Mouse (Mus musculus): ENCODE data around the gene Afap1. TPM values are rescaled to one million over a fixed set of nuclear protein-coding genes. Genes with fewer than 3 reads are reported as not detected.

Afap1 gene
- 82.8 and 86.5 TPM in 2 replicates for polyA plus RNA-seq (2015; fragmentation: Nextera tagmentation; extraction: Ambion mirVana)

DNA sequence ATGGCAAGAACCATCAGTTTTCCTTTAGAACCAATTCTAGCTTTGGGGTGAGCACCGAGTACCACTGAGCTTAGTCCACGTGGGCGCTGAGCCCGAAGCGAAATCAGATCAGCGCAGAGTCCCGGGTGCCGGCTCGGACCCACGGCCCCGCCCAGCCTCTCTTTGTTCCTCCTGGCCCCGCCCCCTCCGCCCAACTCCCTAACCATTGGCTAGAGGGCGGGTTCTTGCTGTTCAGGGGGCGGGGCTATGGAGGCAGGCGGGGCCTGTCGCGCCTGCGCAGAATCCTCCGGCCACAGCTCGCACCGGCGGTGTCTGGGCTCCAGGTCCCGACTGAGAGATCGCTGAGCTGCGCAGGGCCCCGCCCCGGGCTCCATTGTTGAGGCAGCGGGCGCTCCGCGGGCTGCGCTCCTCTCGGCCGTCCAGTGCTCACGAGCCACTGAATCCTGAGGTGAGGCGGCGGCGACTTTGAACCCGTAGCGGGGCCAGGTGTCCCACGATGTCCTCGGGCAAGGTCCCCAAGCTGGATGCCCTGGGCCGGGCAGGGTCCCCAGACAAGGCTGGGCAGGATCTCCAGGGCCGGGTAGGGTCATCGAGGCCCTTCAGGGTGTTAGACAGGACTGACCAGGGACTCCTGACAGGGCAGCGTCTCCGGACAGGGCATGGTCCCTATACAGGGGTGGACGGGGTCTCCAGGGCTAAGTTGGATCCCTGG lies at the start of gene Afap1:
TSS of gene Afap1 (plus strand) at position 227 of the 712 bp plus-strand sequence.
- peaks cover 46% of the 10 kb centered on the region for H3K4me1 ChIP-seq (replicated peaks)
- peak; percentile 94 for ATAC-seq (ENCODE audit: low FRiP score)
- no peaks in the 10 kb centered on the region for H3K9me3 ChIP-seq
- H3K27ac ChIP-seq: peak within 1 kb of the TSS; percentile 92
- under 1% methylated on average over 49 of the region's 49 CpGs for WGBS
- H3K27me3 ChIP-seq: no peaks in the 10 kb centered on the region
- H3K9ac ChIP-seq: peak within 1 kb of the TSS; percentile 99
- peak within 1 kb of the TSS; percentile 97 for H3K4me3 ChIP-seq
- H3K36me3 ChIP-seq: no peaks in the 10 kb centered on the region
- H3K4me2 ChIP-seq: peak within 1 kb of the TSS; percentile 83

DNA sequence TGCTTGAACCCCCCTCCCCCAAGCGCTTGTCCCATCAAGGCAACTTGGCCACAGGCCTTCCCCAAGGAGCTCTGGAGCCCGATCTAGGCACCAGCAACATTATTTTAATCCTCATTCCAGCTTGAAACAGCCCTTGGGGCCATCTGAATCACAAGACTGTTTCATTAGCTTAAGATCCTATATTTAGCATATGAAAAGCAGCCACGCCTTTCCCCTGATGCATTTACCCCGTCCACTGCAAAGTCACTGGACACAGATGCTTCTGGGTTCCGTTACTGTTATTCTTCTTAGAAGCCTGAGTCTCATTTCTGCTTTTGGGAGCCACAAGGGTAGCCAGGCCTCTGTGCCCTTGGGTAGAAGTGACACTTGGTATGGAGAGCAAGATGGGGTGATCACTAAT lies 41.6 kb upstream of the Afap1 start:
- H3K4me2 ChIP-seq: no peak overlapping the region
- H3K27ac ChIP-seq: no peak overlapping the region
- ATAC-seq (ENCODE audit: low FRiP score): no peak
- H3K36me3 ChIP-seq: no peaks in the 10 kb centered on the region
- no peaks in the 10 kb centered on the region for H3K9me3 ChIP-seq
- peak overlapping the region; percentile 14; the same call in 1 of the 2 replicates for H3K9ac ChIP-seq
- H3K27me3 ChIP-seq: 0 out of 2 replicates have a peak, but pooled peaks cover 3% of the 10 kb centered on the region
- peaks cover 17% of the 10 kb centered on the region for H3K4me1 ChIP-seq (replicated peaks)
- 42% methylated on average over 5 of the region's 5 CpGs for WGBS
- no peak overlapping the region for H3K4me3 ChIP-seq

DNA sequence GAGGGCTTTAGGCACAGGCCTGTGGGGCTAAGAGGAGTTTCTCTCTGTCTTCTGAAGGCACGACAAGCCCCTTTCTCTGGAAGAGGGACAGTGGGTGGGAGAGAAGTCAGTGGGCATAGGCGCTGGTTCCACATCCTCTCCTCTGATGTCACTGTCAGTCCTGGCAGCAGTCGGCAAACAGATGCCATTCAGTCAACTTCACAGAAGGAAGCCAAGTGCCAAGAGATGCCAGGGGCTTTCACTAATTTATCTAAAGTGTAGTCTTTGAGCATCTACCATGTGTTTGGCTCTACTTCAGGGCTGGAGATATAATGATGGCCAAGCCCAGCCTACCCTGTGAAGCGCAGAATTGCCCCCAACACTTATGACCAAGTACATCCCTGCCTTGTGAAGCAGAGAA lies 39.7 kb upstream of the Afap1 start:
- WGBS: 92% methylated on average over 4 of the region's 4 CpGs
- peaks cover 17% of the 10 kb centered on the region for H3K4me1 ChIP-seq (replicated peaks)
- no peaks in the 10 kb centered on the region for H3K36me3 ChIP-seq
- H3K27ac ChIP-seq: no peak overlapping the region
- H3K4me3 ChIP-seq: no peak overlapping the region
- H3K9ac ChIP-seq: no peak overlapping the region
- ATAC-seq (ENCODE audit: low FRiP score): no peak
- 0 out of 2 replicates have a peak, but pooled peaks cover 3% of the 10 kb centered on the region for H3K27me3 ChIP-seq
- no peaks in the 10 kb centered on the region for H3K9me3 ChIP-seq
- H3K4me2 ChIP-seq: no peak overlapping the region

DNA sequence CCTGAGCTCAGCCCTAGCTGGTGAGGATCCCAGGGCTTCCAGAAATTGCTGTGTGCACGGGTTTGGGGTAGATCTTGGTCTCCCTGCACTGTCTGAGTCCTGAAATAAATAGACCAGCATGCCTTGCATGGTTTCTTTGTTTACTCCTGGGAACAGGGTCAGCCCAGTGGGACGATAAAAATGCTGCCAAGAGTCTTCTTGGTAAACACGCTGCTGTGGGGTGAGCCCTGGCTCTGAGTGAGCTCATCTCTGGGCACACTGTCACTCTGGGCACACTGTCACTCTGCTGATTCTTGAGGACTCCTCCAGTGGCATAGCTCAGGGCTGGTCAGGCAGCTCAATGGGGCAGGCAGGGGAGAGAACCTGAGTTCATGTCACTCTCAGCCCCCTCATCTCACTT lies 36.9 kb upstream of the Afap1 start:
- 26% methylated on average over 3 of the region's 3 CpGs for WGBS
- Histone ChIP-seq H3K4me2 (no peak overlapping the region), H3K4me1 (replicated peaks) (peaks cover 10% of the 10 kb centered on the region), H3K9ac (no peak overlapping the region), H3K27me3 (peaks cover 5% of the 10 kb centered on the region), H3K27ac (no peak overlapping the region), H3K4me3 (no peak overlapping the region), H3K9me3 (no peaks in the 10 kb centered on the region), H3K36me3 (no peaks in the 10 kb centered on the region)
- ATAC-seq (ENCODE audit: low FRiP score): no peak

DNA sequence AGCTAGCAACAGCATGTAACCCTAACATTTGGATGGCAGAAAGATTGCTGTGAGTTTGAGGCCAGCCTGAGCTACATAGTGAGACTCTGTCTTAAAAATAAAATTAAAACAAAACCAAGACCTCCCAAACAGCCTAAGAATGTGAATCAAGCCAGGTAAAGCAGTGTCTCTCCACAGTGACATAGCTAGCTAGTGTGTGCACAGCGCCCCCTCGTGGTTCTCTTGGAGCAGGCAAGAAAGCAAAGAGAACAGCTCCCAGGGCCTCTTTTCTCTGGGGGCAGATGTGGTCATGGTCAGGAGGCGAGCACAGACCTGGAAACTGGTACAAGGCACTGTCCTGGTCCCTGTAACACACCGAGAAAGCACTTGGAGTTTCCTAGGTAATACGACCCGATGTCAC lies 35.0 kb upstream of the Afap1 start:
- Histone ChIP-seq H3K9me3 (no peaks in the 10 kb centered on the region), H3K27ac (no peak overlapping the region), H3K27me3 (peaks cover 5% of the 10 kb centered on the region), H3K36me3 (no peaks in the 10 kb centered on the region), H3K9ac (no peak overlapping the region), H3K4me2 (no peak overlapping the region), H3K4me3 (no peak overlapping the region), H3K4me1 (replicated peaks) (peaks cover 5% of the 10 kb centered on the region; the same call in 1 of the 2 replicates)
- ATAC-seq (ENCODE audit: low FRiP score): no peak
- 25% methylated on average over 6 of the region's 6 CpGs for WGBS

DNA sequence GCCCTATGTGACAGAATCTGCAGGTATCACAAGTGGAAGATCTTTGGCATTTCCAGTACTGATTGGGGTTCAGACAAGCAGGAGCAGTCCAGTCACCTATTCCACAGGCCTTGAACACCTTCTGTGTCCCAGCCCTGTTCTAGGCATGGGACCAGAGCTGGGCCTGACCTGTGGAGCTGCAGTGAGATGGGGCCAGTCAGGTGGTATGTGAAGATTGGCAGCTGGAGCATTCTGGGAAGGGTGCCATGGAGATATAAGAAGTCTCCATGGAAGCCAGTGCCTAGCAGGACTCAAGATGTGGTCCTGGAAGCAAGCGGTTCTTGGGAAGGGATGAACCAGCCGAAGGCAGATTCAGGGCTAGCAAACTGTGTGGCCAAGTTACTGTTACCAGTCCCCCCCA lies 31.7 kb upstream of the Afap1 start:
- Histone ChIP-seq H3K36me3 (no peaks in the 10 kb centered on the region), H3K4me1 (replicated peaks) (no peaks in the 10 kb centered on the region), H3K27me3 (peaks cover 5% of the 10 kb centered on the region), H3K27ac (no peak overlapping the region), H3K9me3 (no peaks in the 10 kb centered on the region), H3K4me3 (no peak overlapping the region), H3K4me2 (no peak overlapping the region), H3K9ac (no peak overlapping the region)
- WGBS: 91% methylated on average over 2 of the region's 2 CpGs
- no peak for ATAC-seq (ENCODE audit: low FRiP score)

DNA sequence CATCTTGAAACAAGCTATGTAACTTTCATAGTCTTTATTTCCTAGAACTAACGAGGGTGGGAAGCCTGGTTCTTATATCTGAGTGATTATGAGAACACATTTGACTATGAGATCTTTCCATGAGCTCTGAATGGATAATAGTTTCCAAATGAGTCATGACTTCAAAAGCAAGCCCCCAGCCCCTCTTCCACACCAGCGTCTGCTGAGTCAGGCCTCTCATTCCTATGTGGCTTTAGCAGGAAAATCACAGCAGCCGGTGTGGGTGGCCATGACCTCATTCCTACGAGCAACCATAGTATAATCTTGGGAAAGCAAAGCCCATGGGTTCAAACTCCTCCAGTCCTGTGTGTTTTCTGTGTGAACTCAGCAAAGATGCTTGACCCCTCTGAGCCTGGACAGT lies 23.1 kb upstream of the Afap1 start:
- Histone ChIP-seq H3K9me3 (no peaks in the 10 kb centered on the region), H3K27ac (no peak overlapping the region), H3K9ac (no peak overlapping the region), H3K36me3 (no peaks in the 10 kb centered on the region), H3K4me3 (no peak overlapping the region), H3K4me2 (no peak overlapping the region), H3K27me3 (no peaks in the 10 kb centered on the region; the same call in 1 of the 2 replicates), H3K4me1 (replicated peaks) (peaks cover 12% of the 10 kb centered on the region; the same call in 1 of the 2 replicates)
- 85% methylated on average over 4 of the region's 4 CpGs for WGBS
- ATAC-seq (ENCODE audit: low FRiP score): peak; percentile 15; the same call in 1 of the 2 replicates

DNA sequence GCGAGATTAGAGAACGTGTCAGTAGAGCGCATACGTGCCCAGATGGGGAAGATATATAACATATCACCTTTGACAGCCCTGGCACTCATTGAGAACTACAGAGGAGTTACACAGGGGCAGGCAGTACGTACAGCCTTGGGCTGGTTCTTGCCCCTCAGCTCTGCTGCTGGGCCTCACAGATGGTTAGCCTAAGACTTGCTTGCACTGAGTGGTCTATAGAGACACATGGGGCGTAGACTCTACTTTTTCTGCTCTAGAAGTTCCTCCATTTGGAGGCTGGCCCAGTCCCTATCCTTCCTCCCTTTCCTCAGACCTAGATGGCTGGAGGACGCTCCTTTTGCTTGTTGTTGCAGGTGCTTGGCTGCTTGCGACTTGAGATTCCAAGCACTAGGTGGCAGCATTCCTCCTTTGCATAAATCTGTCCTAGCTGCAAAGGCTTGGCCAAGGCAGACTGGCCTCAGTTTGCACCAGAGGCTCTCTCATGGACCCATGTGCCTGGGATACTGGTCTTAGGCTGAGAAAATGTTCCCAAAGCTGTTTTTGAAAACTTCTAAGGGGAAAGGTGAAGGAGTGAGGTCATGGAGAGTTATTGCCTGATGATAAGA lies 22.6 kb upstream of the Afap1 start:
- H3K9ac ChIP-seq: no peak overlapping the region
- H3K4me3 ChIP-seq: no peak overlapping the region
- no peaks in the 10 kb centered on the region; the same call in 1 of the 2 replicates for H3K27me3 ChIP-seq
- no peaks in the 10 kb centered on the region for H3K9me3 ChIP-seq
- ATAC-seq (ENCODE audit: low FRiP score): peak; percentile 70
- WGBS: 59% methylated on average over 8 of the region's 8 CpGs
- H3K4me1 ChIP-seq (replicated peaks): peaks cover 12% of the 10 kb centered on the region; the same call in 1 of the 2 replicates
- H3K36me3 ChIP-seq: no peaks in the 10 kb centered on the region
- no peak overlapping the region for H3K4me2 ChIP-seq
- H3K27ac ChIP-seq: no peak overlapping the region

DNA sequence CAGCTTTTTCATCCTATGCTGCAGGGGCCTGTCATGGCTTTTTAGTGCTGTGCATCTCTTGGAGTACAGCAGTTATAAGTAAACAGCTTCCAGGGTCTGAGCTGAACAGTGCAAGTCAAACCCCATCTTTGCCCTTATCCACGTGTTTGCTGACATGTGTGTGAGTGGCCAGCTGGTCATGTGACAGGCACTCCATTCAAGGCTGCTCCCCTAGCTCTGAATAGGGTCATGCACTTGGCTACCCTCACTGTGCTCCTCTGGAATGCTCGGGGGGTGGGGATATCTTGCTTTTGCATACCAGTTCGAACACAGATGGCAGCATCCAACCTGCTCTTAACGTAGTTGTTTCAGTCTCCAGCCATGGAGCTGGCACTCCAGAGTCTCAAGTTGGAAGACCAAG lies 19.7 kb upstream of the Afap1 start:
- Histone ChIP-seq H3K27me3 (no peaks in the 10 kb centered on the region), H3K36me3 (no peaks in the 10 kb centered on the region), H3K4me3 (no peak overlapping the region), H3K27ac (no peak overlapping the region), H3K9ac (no peak overlapping the region), H3K4me1 (replicated peaks) (peaks cover 12% of the 10 kb centered on the region; the same call in 1 of the 2 replicates), H3K9me3 (no peaks in the 10 kb centered on the region), H3K4me2 (no peak overlapping the region)
- WGBS: 25% methylated on average over 4 of the region's 4 CpGs
- no peak for ATAC-seq (ENCODE audit: low FRiP score)

DNA sequence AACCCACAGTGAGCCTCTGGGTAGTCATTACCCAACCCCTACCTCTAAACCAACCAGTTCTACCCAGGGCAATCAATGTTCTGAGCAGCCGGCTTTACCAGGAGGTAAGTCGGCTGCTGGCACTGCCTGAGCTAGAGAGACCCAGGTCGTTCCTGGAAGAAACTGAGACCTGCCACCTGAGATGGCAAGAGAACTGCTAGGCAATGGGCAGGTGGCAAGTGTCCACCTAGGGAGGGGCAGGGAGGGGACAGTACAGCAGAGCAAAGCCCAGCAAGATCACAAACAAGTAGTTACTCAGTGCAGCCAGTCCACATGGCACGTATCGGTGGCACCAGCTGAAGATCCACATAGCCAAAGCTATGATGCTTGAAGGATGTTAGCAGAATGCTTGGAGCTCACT lies 16.9 kb upstream of the Afap1 start:
- no peaks in the 10 kb centered on the region for H3K9me3 ChIP-seq
- H3K36me3 ChIP-seq: no peaks in the 10 kb centered on the region
- WGBS: 91% methylated on average over 5 of the region's 5 CpGs
- no peak overlapping the region for H3K4me2 ChIP-seq
- peaks cover 26% of the 10 kb centered on the region for H3K4me1 ChIP-seq (replicated peaks)
- ATAC-seq (ENCODE audit: low FRiP score): no peak
- H3K9ac ChIP-seq: no peak overlapping the region
- H3K27me3 ChIP-seq: no peaks in the 10 kb centered on the region
- H3K27ac ChIP-seq: no peak overlapping the region
- no peak overlapping the region for H3K4me3 ChIP-seq

DNA sequence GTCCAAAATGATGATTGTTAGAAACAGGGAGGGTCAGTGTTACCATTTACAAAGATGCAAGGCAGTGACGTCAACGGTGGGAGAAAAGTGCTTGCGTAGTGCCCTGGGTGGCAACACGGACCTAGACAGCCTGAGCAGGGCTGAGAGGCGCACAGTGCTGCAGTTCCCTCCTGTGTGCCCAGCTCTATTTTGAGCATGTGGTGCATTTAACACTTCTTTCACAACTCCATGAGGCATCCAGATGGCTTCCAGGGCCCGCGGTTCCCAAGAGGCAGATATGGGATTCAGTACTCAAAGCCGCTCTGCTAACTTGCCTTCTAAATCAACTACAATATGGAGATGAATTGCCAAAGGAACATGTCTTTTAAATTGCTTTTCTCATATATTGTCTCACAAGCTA lies 13.9 kb upstream of the Afap1 start:
- 72% methylated on average over 8 of the region's 8 CpGs for whole genome bisulfite sequencing
- Histone ChIP-seq H3K4me2 (no peak overlapping the region), H3K27me3 (no peaks in the 10 kb centered on the region), H3K36me3 (no peaks in the 10 kb centered on the region), H3K9me3 (no peaks in the 10 kb centered on the region), H3K4me1 (replicated peaks) (peaks cover 24% of the 10 kb centered on the region), H3K4me3 (no peak overlapping the region), H3K27ac (no peak overlapping the region), H3K9ac (no peak overlapping the region)
- no peak for ATAC-seq (ENCODE audit: low FRiP score)

DNA sequence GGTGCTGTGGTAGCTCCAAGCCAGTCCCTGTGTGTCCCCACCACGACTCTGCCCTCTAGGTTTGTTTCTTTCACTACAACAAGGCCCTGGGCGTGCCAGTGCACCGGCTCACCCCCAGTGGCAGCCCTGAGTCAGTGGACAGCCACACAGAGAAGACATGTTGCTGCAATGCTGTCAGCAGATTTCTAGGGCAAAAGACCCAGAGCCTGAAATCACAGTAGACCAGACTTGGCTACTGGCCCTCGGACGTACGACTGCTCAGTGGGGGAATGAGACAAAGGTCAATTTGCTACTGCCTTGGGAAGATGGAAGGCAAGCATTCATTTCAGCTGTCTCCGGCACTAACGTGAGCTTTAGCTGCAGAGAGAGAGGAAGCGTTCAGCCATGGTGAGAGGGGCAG lies 10.7 kb upstream of the Afap1 start:
- Histone ChIP-seq H3K27ac (no peak overlapping the region), H3K4me3 (no peak overlapping the region), H3K4me2 (no peak overlapping the region), H3K4me1 (replicated peaks) (peaks cover 24% of the 10 kb centered on the region), H3K9me3 (no peaks in the 10 kb centered on the region), H3K27me3 (no peaks in the 10 kb centered on the region), H3K36me3 (no peaks in the 10 kb centered on the region), H3K9ac (0 out of 2 replicates have a peak overlapping the region, but pooled peaks have one; percentile 39)
- WGBS: 57% methylated on average over 9 of the region's 9 CpGs
- ATAC-seq (ENCODE audit: low FRiP score): no peak

DNA sequence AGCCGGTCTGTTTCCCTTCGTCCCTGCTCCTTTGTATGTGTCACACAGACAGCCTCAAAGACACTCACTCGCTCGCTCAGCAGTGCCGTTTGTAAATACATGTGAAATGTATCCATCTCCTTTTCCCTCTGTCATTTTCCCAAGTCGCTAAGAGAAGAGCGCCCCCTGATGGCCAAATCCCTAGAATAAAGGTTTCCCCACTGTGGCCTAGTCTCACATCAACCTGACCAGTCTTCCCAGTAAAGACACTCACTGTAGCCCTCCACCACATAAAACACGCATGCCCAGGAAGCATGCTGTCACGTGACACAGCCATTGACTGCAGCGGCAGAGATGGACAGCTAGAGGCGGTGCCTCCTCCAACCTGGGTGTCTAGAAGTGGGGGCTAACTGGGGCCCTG lies 8.9 kb upstream of the Afap1 start:
- Histone ChIP-seq H3K4me1 (replicated peaks) (peaks cover 18% of the 10 kb centered on the region), H3K36me3 (no peaks in the 10 kb centered on the region), H3K9me3 (no peaks in the 10 kb centered on the region), H3K4me3 (no peak overlapping the region), H3K27ac (no peak overlapping the region), H3K9ac (no peak overlapping the region), H3K27me3 (no peaks in the 10 kb centered on the region), H3K4me2 (0 out of 2 replicates have a peak overlapping the region, but pooled peaks have one; percentile 18)
- WGBS: 41% methylated on average over 11 of the region's 11 CpGs
- no peak for ATAC-seq (ENCODE audit: low FRiP score)
